Mouse (Mus musculus) ES-E14 (cell line): ENCODE results near the gene Cip2a. TPM values are rescaled to one million over a fixed set of nuclear protein-coding genes. Genes with fewer than 3 reads are reported as not detected.

ENCODE experiments used
- DNase-seq: peaks from one replicate; pipeline ENCODE4 v3.0.0-alpha.2; 2013; ENCODE audit warnings: low read depth, low spot score
- H3K27ac ChIP-seq: 2 replicates; pipeline ENCODE4 v1.5.1; 2012; ENCODE audit warnings: low read depth, mild to moderate bottlenecking, low read length, moderate library complexity, mixed read lengths; ENCODE audit not compliant: poor library complexity, insufficient read depth, severe bottlenecking
- H3K36me3 ChIP-seq: 2 replicates; pipeline ENCODE4 v1.6.1; 2012; ENCODE audit warnings: mild to moderate bottlenecking, low read length, moderate library complexity, mixed read lengths; ENCODE audit not compliant: control insufficient read depth, poor library complexity, insufficient read depth, severe bottlenecking
- H3K4me1 ChIP-seq, 2 experiments: fragments of 150-350 bp in 1 of 2; sonication (generic) in 1 of 2; 2 replicates each; pipeline ENCODE4 v1.6.1; 2012; ENCODE audit warnings: low read length in 2 of 2, mild to moderate bottlenecking in 1 of 2, mixed read lengths in 1 of 2; ENCODE audit not compliant: control insufficient read depth in 2 of 2, insufficient read depth in 2 of 2, poor library complexity in 1 of 2
- H3K4me3 ChIP-seq, 2 experiments: fragments of 150-350 bp in 1 of 2; sonication (generic) in 1 of 2; 2 replicates each; pipeline ENCODE4 v1.5.1; 2012; ENCODE audit warnings: low read length in 2 of 2, low read depth in 1 of 2, mild to moderate bottlenecking in 1 of 2, mixed read lengths in 1 of 2; ENCODE audit not compliant: insufficient read depth in 1 of 2, poor library complexity in 1 of 2, severe bottlenecking in 1 of 2
- H3K9ac ChIP-seq: 2 replicates; pipeline ENCODE4 v1.6.1; 2012; ENCODE audit warnings: low read depth, mild to moderate bottlenecking, low read length, mixed read lengths; ENCODE audit not compliant: poor library complexity, insufficient read depth, severe bottlenecking
- H3K9me3 ChIP-seq: fragments of 150-350 bp; sonication (generic); 2 replicates; pipeline ENCODE4 v1.6.1; 2012; ENCODE audit warnings: low read depth, mild to moderate bottlenecking, low read length; ENCODE audit not compliant: control insufficient read depth, insufficient read depth
- CHD2 ChIP-seq: IDR thresholded peaks from 2 replicates; pipeline ENCODE4 v1.6.1; 2014; ENCODE audit warnings: mild to moderate bottlenecking, low read depth, low read length, inconsistent platforms
- HCFC1 ChIP-seq: IDR thresholded peaks from 2 replicates; pipeline ENCODE4 v1.6.1; 2012; ENCODE audit warnings: low read length, inconsistent platforms, borderline replicate concordance; ENCODE audit not compliant: insufficient read depth
- MAFK ChIP-seq: IDR thresholded peaks from 2 replicates; pipeline ENCODE4 v1.6.1; 2014; ENCODE audit warnings: mild to moderate bottlenecking, low read depth, low read length, inconsistent platforms; ENCODE audit not compliant: insufficient read depth
- ZC3H11A ChIP-seq: IDR thresholded peaks from 2 replicates; pipeline ENCODE4 v1.6.1; 2012; ENCODE audit warnings: low read depth, mild to moderate bottlenecking, inconsistent platforms, low read length, borderline replicate concordance
- ZNF384 ChIP-seq: IDR thresholded peaks from 2 replicates; pipeline ENCODE4 v1.6.1; 2012; ENCODE audit warnings: low read depth, low read length, inconsistent platforms
- in situ Hi-C, 2 experiments: fragments of 600-800 bp; cut with MboI; formaldehyde crosslinking; loops; one replicate each; pipeline ENCODE4 v1.15.1; 2025; ENCODE audit warnings: low sequenced_read_pairs in 2 of 2, inconsistent platforms in 1 of 2; ENCODE audit not compliant: unreplicated experiment in 2 of 2
- total RNA-seq: library from RNA; depleted of rRNA; stranded (reverse); fragments of 300-350 nt; gene quantifications from 2 replicates; pipeline ENCODE4 v1.2.3, GENCODE M21; 2012

The Cip2a gene
- total RNA-seq, 1 experiment: 48.8 TPM

DNA sequence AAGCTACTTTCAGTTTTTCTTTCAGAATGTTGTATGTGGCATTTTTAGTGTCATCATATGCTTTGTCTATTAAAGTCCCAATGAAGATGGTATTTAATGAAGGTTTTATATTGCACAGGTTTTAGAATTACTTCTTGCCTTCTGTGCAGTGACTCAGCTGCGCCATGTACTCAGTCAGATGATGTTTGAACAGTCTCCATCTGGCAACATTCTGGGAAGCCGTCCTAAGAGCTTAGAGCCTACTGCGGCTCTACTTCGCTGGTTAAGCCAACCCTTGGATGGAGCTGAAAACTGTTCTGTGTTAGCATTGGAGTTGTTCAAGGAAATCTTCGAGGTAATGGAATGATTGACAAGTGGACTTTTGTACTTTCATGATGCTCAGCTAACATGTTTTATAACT, 10.2 kb downstream of the Cip2a start:
- no peaks in the 10 kb centered on the region for H3K4me1 ChIP-seq
- no peak overlapping the region for H3K9ac ChIP-seq
- in situ Hi-C loops: no loop called here
- no peak overlapping the region for H3K4me3 ChIP-seq
- H3K36me3 ChIP-seq: peaks cover 10% of the 10 kb centered on the region
- H3K9me3 ChIP-seq: no peaks in the 10 kb centered on the region
- no peak for TF ChIP-seq ZC3H11A
- TF ChIP-seq CHD2: no peak
- TF ChIP-seq HCFC1: no peak
- no peak for TF ChIP-seq ZNF384
- no peak for TF ChIP-seq MAFK
- DNase-seq: no peak
- H3K27ac ChIP-seq: no peak overlapping the region

DNA sequence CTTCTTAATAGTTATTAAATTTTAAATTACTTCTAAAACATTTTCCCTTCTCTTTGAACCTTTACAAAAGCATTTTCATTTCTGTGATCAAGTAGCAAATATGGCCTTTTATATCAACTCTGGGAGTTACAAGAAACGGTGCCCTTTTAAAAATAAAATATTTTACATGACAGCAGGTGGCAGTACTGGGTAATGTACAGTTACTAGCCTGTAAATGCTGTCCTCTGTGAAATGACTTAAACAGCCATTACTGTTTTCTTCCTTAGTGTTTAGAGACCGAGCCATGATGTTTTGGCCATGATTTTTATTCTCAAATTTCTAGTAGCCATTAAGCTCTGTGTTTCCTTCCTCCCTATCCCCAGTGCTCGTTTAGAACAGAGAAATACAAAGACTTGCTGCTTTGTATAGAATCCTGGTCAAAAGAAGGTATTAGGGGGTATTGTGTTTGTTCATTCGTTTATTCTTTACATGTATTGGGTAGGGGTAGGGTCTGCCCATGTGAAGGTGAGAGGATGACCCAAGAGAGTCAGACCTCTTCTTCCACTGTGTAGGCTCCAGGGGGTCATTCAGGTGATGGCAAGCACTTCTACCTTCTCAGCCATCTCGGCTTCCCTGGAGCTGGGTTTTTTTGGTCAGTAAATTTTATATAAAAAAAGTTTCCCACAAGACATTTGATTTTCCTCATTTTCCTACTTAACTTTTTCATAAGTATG, 22.8 kb downstream of the Cip2a start:
- Histone ChIP-seq H3K27ac (no peak overlapping the region), H3K36me3 (peaks cover 2% of the 10 kb centered on the region; the same call in 1 of the 2 replicates), H3K9me3 (no peaks in the 10 kb centered on the region), H3K4me1 (0 out of 4 replicates have a peak, but pooled peaks cover 0 to 2% of the 10 kb centered on the region in 2 experiments), H3K9ac (no peak overlapping the region), H3K4me3 (no peak overlapping the region)
- TF ChIP-seq ZNF384 (no peak), CHD2 (no peak), ZC3H11A (no peak), MAFK (no peak), HCFC1 (no peak)
- in situ Hi-C loops: no loop called here
- no peak for DNase-seq

DNA sequence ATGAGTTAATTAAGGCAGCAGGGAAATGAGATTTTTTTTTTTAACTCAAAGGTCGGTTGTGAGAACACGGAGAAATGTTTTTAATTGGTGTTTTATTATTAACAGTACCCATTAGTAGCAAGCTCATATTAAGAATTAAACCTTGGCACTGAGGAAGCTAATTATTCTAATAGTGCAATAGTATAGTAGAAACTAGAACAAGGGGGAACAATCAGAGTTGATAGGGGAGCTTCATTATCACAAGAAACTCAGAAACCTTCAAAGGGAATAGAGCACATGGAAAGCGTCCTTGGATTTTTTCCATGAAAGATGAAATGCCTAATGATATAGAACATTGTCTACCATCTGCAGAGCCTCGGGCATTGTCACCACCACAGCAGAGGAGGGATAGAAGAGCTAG, 41.9 kb downstream of the Cip2a start:
- Histone ChIP-seq H3K4me3 (no peak overlapping the region), H3K36me3 (no peaks in the 10 kb centered on the region), H3K4me1 (no peaks in the 10 kb centered on the region), H3K9me3 (no peaks in the 10 kb centered on the region), H3K27ac (no peak overlapping the region), H3K9ac (no peak overlapping the region)
- TF ChIP-seq MAFK (no peak), CHD2 (no peak), ZNF384 (no peak), ZC3H11A (no peak), HCFC1 (no peak)
- in situ Hi-C loops: no loop called here
- no peak for DNase-seq

DNA sequence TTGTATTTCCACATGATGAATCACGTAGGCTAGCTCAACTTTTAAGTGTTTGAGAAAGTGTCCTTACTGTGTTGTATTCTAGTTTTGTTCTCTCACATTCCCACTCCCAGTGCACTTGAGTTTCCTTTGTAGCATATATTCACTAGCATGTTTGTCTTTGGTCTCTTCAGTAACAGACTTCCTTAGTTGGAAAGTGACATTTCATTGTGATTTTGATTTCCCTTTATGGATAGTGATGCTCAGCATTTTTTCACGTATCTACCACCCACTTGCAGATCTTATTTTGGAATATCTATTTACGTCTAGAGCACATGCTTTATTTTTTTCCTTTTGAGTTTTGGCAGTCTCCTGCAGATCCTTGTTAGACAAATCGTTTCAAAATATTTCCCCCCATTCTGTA, 43.8 kb downstream of the Cip2a start:
- TF ChIP-seq CHD2 (no peak), MAFK (no peak), ZC3H11A (no peak), HCFC1 (no peak), ZNF384 (no peak)
- DNase-seq: no peak
- Histone ChIP-seq H3K27ac (no peak overlapping the region), H3K4me1 (no peaks in the 10 kb centered on the region), H3K9me3 (no peaks in the 10 kb centered on the region), H3K36me3 (no peaks in the 10 kb centered on the region), H3K4me3 (no peak overlapping the region), H3K9ac (no peak overlapping the region)
- in situ Hi-C loops: no loop called here
